Mouse (Mus musculus) left cerebral cortex, adult 6 months (tissue): ENCODE results near the gene Gm13539. TPM values are rescaled to one million over a fixed set of nuclear protein-coding genes. Genes with fewer than 3 reads are reported as not detected.

Experiments used
- long read RNA-seq, 2 experiments: library from polyadenylated mRNA; unstranded; transcript quantifications; one replicate each; pipeline ENCODE4 v2.0.0; 2019 to 2020
- polyA plus RNA-seq: library from polyadenylated mRNA; unstranded; fragments of <200 nt; fragmentation: Nextera tagmentation; gene quantifications from 2 replicates; pipeline ENCODE4 v1.2.3, GENCODE M21; 2021

Gm13539 gene
- not detected in 2 replicates for polyA plus RNA-seq
- long read RNA-seq, experiment 1: 0 reads
- long read RNA-seq, experiment 2: 0 reads

GRCm38 (mm10) chr2:25781957-25782356, at the start of gene Gm13539:
Gene Gm13539, plus strand, starts transcription at chr2:25782257.

GRCm38 (mm10) chr2:25736709-25737108, 45.3 kb upstream of the Gm13539 start, which contains the start of gene Obp2b:
Gene Obp2b, plus strand, starts transcription at chr2:25737009.

GRCm38 (mm10) chr2:25765269-25765668, 16.8 kb upstream of the Gm13539 start, which contains the start of gene Lcn3:
Gene Lcn3, plus strand, starts transcription at chr2:25765569.

GRCm38 (mm10) chr2:25776717-25777116, 5.3 kb upstream of the Gm13539 start, which contains the start of gene Lcn11:
Gene Lcn11, plus strand, starts transcription at chr2:25777017.

GRCm38 (mm10) chr2:25815748-25816147, 33.7 kb downstream of the Gm13539 start, which contains the start of gene Glt6d1:
Gene Glt6d1, minus strand, starts transcription at chr2:25815848.

GRCm38 (mm10) chr2:25822806-25823205, 40.7 kb downstream of the Gm13539 start, which contains the start of gene Lcn9:
Gene Lcn9, plus strand, starts transcription at chr2:25823153.

Other genes with a start within 250 kb of the Gm13539 start
- gene Traf2, start 235.3 kb upstream of the Gm13539 start, polyA plus RNA-seq: 9.1 and 11.9 TPM in 2 replicates
- 778 and 803 TPM in 2 replicates for gene Edf1, start 224.4 kb upstream of the Gm13539 start, polyA plus RNA-seq
- 0.89 and 3.5 TPM in 2 replicates for gene Mamdc4, start 207.4 kb upstream of the Gm13539 start, polyA plus RNA-seq
- 152 and 173 TPM in 2 replicates for gene Phpt1, start 207.0 kb upstream of the Gm13539 start, polyA plus RNA-seq
- gene Ajm1, start 200.5 kb upstream of the Gm13539 start, polyA plus RNA-seq: 10.3 and 21.2 TPM in 2 replicates
- gene Rabl6, start 173.7 kb upstream of the Gm13539 start, polyA plus RNA-seq: 70.0 and 86.7 TPM in 2 replicates
- 0.82 and 0.94 TPM in 2 replicates for gene Ccdc183, start 164.6 kb upstream of the Gm13539 start, polyA plus RNA-seq
- 64.7 and 70.7 TPM in 2 replicates for gene Tmem141, start 160.3 kb upstream of the Gm13539 start, polyA plus RNA-seq
- gene Fcna, start 154.2 kb upstream of the Gm13539 start, polyA plus RNA-seq: 0.28 and 0.49 TPM in 2 replicates
- gene Lcn8, start 129.1 kb upstream of the Gm13539 start, polyA plus RNA-seq: not detected in 2 replicates
- not detected in 2 replicates for gene Lcn5, start 124.3 kb upstream of the Gm13539 start, polyA plus RNA-seq
- gene Lcn6, start 105.5 kb upstream of the Gm13539 start, polyA plus RNA-seq: not detected in 2 replicates
- not detected in 2 replicates for gene Lcn10, start 99.5 kb upstream of the Gm13539 start, polyA plus RNA-seq
- not detected in 2 replicates for gene Obp2a, start 82.2 kb upstream of the Gm13539 start, polyA plus RNA-seq
- gene Bmyc, start 75.5 kb upstream of the Gm13539 start, polyA plus RNA-seq: 213 and 229 TPM in 2 replicates
- gene Obp2b, start 45.2 kb upstream of the Gm13539 start, polyA plus RNA-seq: not detected in 2 replicates
- gene Lcn3, start 16.7 kb upstream of the Gm13539 start, polyA plus RNA-seq: not detected in 2 replicates
- gene Lcn11, start 5.2 kb upstream of the Gm13539 start, polyA plus RNA-seq: not detected in 2 replicates
- not detected in 2 replicates for gene Glt6d1, start 33.6 kb downstream of the Gm13539 start, polyA plus RNA-seq
- gene Lcn9, start 40.9 kb downstream of the Gm13539 start, polyA plus RNA-seq: not detected in 2 replicates
- not detected in 2 replicates for gene Sohlh1, start 65.0 kb downstream of the Gm13539 start, polyA plus RNA-seq
- 13.8 and 17.4 TPM in 2 replicates for gene Kcnt1, start 81.5 kb downstream of the Gm13539 start, polyA plus RNA-seq
- 9.5 and 40.9 TPM in 2 replicates for gene Camsap1, start 201.0 kb downstream of the Gm13539 start, polyA plus RNA-seq
- gene Ubac1, start 239.5 kb downstream of the Gm13539 start, polyA plus RNA-seq: 22.8 and 60.4 TPM in 2 replicates